Comparison of ENCODE assay signal across 8 mouse cellular contexts in genomic region chr16:42876021-42877000, GRCm38 (mm10). TPM values are rescaled to one million over a fixed set of nuclear protein-coding genes. Genes with fewer than 3 reads are reported as not detected.
DNase-seq lines count a peak whose midpoint lies in the region; ATAC-seq and TF ChIP-seq lines count a peak whose summit lies in the region.

No protein-coding gene starts in this region.

- peak overlapping the region; percentile 54 for H3K9ac ChIP-seq in embryonic facial prominence, embryonic 15.5 days
- H3K9ac ChIP-seq in heart, embryonic 12.5 days = peak overlapping the region; percentile 85
- H3K9ac ChIP-seq in kidney, embryonic 16.5 days (replicated peaks; ENCODE audit: low read length) = peak overlapping the region; percentile 88
- H3K9ac ChIP-seq in liver, embryonic 11.5 days (ENCODE audit: low read depth, low read length) = peak overlapping the region; percentile 76
- H3K9ac ChIP-seq in stomach, postnatal 0 days (ENCODE audit: low read length) = peak overlapping the region; percentile 84

- no peaks in the 10 kb centered on the region for H3K27me3 ChIP-seq in embryonic facial prominence, embryonic 15.5 days
- no peaks in the 10 kb centered on the region for H3K27me3 ChIP-seq in heart, embryonic 12.5 days (replicated peaks)
- no peaks in the 10 kb centered on the region for H3K27me3 ChIP-seq in kidney, embryonic 16.5 days (ENCODE audit: insufficient read depth, low read length)
- no peaks in the 10 kb centered on the region for H3K27me3 ChIP-seq in liver, embryonic 11.5 days (replicated peaks; ENCODE audit: control insufficient read depth, insufficient read depth, low read length)
- H3K27me3 ChIP-seq in stomach, postnatal 0 days (ENCODE audit: control insufficient read depth, insufficient read depth, low read length) = no peaks in the 10 kb centered on the region

- peak overlapping the region; percentile 74 for H3K27ac ChIP-seq in bone marrow macrophage, adult 2 months (ENCODE audit: insufficient read depth, low read depth, low read length)
- H3K27ac ChIP-seq in embryonic facial prominence, embryonic 15.5 days (replicated peaks) = peak overlapping the region; percentile 99
- H3K27ac ChIP-seq in heart, embryonic 12.5 days (ENCODE audit: poor library complexity, severe bottlenecking) = peak overlapping the region; percentile 99
- H3K27ac ChIP-seq in kidney, embryonic 16.5 days (ENCODE audit: low read length) = peak overlapping the region; percentile 99
- H3K27ac ChIP-seq in liver, embryonic 11.5 days (ENCODE audit: low read depth, low read length) = peak overlapping the region; percentile 98
- H3K27ac ChIP-seq in stomach, postnatal 0 days (replicated peaks) = peak overlapping the region; percentile 98

- 1% methylated on average over 44 of the region's 62 CpGs for WGBS in embryonic facial prominence, embryonic 15.5 days
- under 1% methylated on average over 23 of the region's 62 CpGs for whole genome bisulfite sequencing in heart, embryonic 12.5 days
- WGBS in kidney, embryonic 16.5 days = under 1% methylated on average over 26 of the region's 62 CpGs
- 3% methylated on average over 31 of the region's 62 CpGs for WGBS in liver, embryonic 11.5 days
- 3% methylated on average over 13 of the region's 62 CpGs for WGBS in stomach, postnatal 0 days

- peaks cover 5% of the 10 kb centered on the region; the same call in 1 of the 2 replicates for H3K4me1 ChIP-seq in bone marrow macrophage, adult 2 months (ENCODE audit: control insufficient read depth, insufficient read depth, low read length)
- H3K4me1 ChIP-seq in embryonic facial prominence, embryonic 15.5 days = no peaks in the 10 kb centered on the region
- no peaks in the 10 kb centered on the region for H3K4me1 ChIP-seq in heart, embryonic 12.5 days (replicated peaks)
- peaks cover 16% of the 10 kb centered on the region for H3K4me1 ChIP-seq in kidney, embryonic 16.5 days (ENCODE audit: insufficient read depth, low read length)
- no peaks in the 10 kb centered on the region for H3K4me1 ChIP-seq in liver, embryonic 11.5 days (replicated peaks; ENCODE audit: control insufficient read depth, insufficient read depth, low read length)
- H3K4me1 ChIP-seq in stomach, postnatal 0 days (replicated peaks; ENCODE audit: control insufficient read depth, insufficient read depth) = no peaks in the 10 kb centered on the region

- TF ChIP-seq POLR2A in bone marrow macrophage, adult 2 months (IDR thresholded peaks at IDR 0.05; ENCODE audit: borderline replicate concordance, low read depth, low read length) = no peak

- H3K36me3 ChIP-seq in embryonic facial prominence, embryonic 15.5 days = no peaks in the 10 kb centered on the region
- no peaks in the 10 kb centered on the region for H3K36me3 ChIP-seq in heart, embryonic 12.5 days
- H3K36me3 ChIP-seq in kidney, embryonic 16.5 days (ENCODE audit: insufficient read depth, low read length) = no peaks in the 10 kb centered on the region
- no peaks in the 10 kb centered on the region for H3K36me3 ChIP-seq in liver, embryonic 11.5 days (ENCODE audit: control insufficient read depth, insufficient read depth, low read length)
- no peaks in the 10 kb centered on the region for H3K36me3 ChIP-seq in stomach, postnatal 0 days (ENCODE audit: control insufficient read depth, insufficient read depth, low read length)

- H3K9me3 ChIP-seq in embryonic facial prominence, embryonic 15.5 days (replicated peaks) = no peaks in the 10 kb centered on the region
- H3K9me3 ChIP-seq in heart, embryonic 12.5 days (replicated peaks) = no peaks in the 10 kb centered on the region
- H3K9me3 ChIP-seq in kidney, embryonic 16.5 days (ENCODE audit: low read length) = no peaks in the 10 kb centered on the region
- no peaks in the 10 kb centered on the region for H3K9me3 ChIP-seq in liver, embryonic 11.5 days (ENCODE audit: control insufficient read depth, low read length)
- no peaks in the 10 kb centered on the region for H3K9me3 ChIP-seq in stomach, postnatal 0 days (ENCODE audit: control insufficient read depth, low read length)

- DNase-seq in CD8-positive naive resting alpha-beta T cell, adult 2 months (ENCODE audit: low read depth in 2 of 2, low spot score in 2 of 2) = peak; percentile 54 to 63
- peak; percentile 80 for DNase-seq in liver, embryonic 11.5 days (ENCODE audit: low spot score)
- DNase-seq in naive thymus-derived CD4-positive, alpha-beta T cell, adult 2 months (ENCODE audit: low read depth) = peak; percentile 84
- DNase-seq in stomach, postnatal 0 days (ENCODE audit: low spot score) = peak; percentile 82

- TF ChIP-seq EP300 in stomach, postnatal 0 days (optimal IDR thresholded peaks at IDR 0.05) = no peak

- peak overlapping the region; percentile 55 for H3K4me2 ChIP-seq in embryonic facial prominence, embryonic 15.5 days (replicated peaks)
- peak overlapping the region; percentile 74 for H3K4me2 ChIP-seq in heart, embryonic 12.5 days
- peak overlapping the region; percentile 81 for H3K4me2 ChIP-seq in kidney, embryonic 16.5 days (replicated peaks; ENCODE audit: low read depth, low read length)
- H3K4me2 ChIP-seq in liver, embryonic 11.5 days = peak overlapping the region; percentile 81
- H3K4me2 ChIP-seq in stomach, postnatal 0 days (replicated peaks; ENCODE audit: low read depth) = peak overlapping the region; percentile 73

- H3K4me3 ChIP-seq in bone marrow macrophage, adult 2 months (ENCODE audit: insufficient read depth, low read length) = peak overlapping the region; percentile 70
- H3K4me3 ChIP-seq in embryonic facial prominence, embryonic 15.5 days (replicated peaks) = peak overlapping the region; percentile 72
- peak overlapping the region; percentile 74 for H3K4me3 ChIP-seq in heart, embryonic 12.5 days
- peak overlapping the region; percentile 68 for H3K4me3 ChIP-seq in kidney, embryonic 16.5 days (ENCODE audit: low read length)
- H3K4me3 ChIP-seq in liver, embryonic 11.5 days (ENCODE audit: low read depth, low read length) = peak overlapping the region; percentile 72
- H3K4me3 ChIP-seq in stomach, postnatal 0 days (ENCODE audit: low read depth, low read length) = peak overlapping the region; percentile 72

- peak; percentile 67 for ATAC-seq in embryonic facial prominence, embryonic 15.5 days (ENCODE audit: insufficient number of reproducible peaks, low FRiP score, low TSS enrichment, low read depth)
- ATAC-seq in heart, embryonic 12.5 days (ENCODE audit: insufficient number of reproducible peaks, low FRiP score) = peak; percentile 71
- ATAC-seq in kidney, embryonic 16.5 days (ENCODE audit: low FRiP score, low TSS enrichment) = peak; percentile 60
- ATAC-seq in liver, embryonic 11.5 days (replicated peaks; ENCODE audit: low FRiP score) = peak; percentile 60
- ATAC-seq in stomach, postnatal 0 days (ENCODE audit: low FRiP score, low TSS enrichment) = peak; percentile 39

- no peak for TF ChIP-seq CTCF in bone marrow macrophage, adult 2 months (IDR thresholded peaks at IDR 0.05; ENCODE audit: low read depth, low read length)
- TF ChIP-seq CTCF in stomach, postnatal 0 days (IDR thresholded peaks at IDR 0.05; ENCODE audit: low read depth) = peak; percentile 43

RNA-seq across cellular contexts. Expression of gene Zbtb20, which starts 0.6 kb away (rescaled TPM):
- 14.7 and 15.4 TPM in 2 replicates for polyA plus RNA-seq in bone marrow macrophage, adult 2 months (2012; ENCODE audit: insufficient read depth, insufficient read length, missing spikeins)
- 22.4 and 24.0 TPM in 2 replicates for polyA plus RNA-seq in embryonic facial prominence, embryonic 15.5 days (2015; fragmentation: Nextera tagmentation; extraction: Ambion mirVana)
- 38.1 and 40.1 TPM in 2 replicates for polyA plus RNA-seq in heart, embryonic 12.5 days (2016; fragmentation: Nextera tagmentation; extraction: Ambion mirVana)
- 44.6 and 49.4 TPM in 2 replicates for polyA plus RNA-seq in kidney, embryonic 16.5 days (2015; fragmentation: Nextera tagmentation; extraction: Ambion mirVana)
- 6.6 and 7.6 TPM in 2 replicates for polyA plus RNA-seq in liver, embryonic 11.5 days (2014; fragmentation: Nextera tagmentation; extraction: Ambion mirVana)
- 15.7 and 20.2 TPM in 2 replicates for polyA plus RNA-seq in stomach, postnatal 0 days (2015; fragmentation: Nextera tagmentation; extraction: Ambion mirVana)

Comparison
In these comparisons a context has a peak if more than half of its experiments do, and no peak if none do; other contexts are left out.
1. Peak in every context shown above with its lines: DNase-seq, ATAC-seq, H3K4me3 ChIP-seq and H3K27ac ChIP-seq.